Mouse (Mus musculus) bone marrow macrophage, adult 2 months (primary cell): ENCODE data around the gene Prkcb.

ENCODE experiments used
- CTCF ChIP-seq: IDR thresholded peaks from 2 replicates; pipeline ENCODE4 v1.5.1; 2012; ENCODE audit warnings: low read depth, mild to moderate bottlenecking, low read length, moderate library complexity
- POLR2A ChIP-seq: IDR thresholded peaks from 2 replicates; pipeline ENCODE4 v1.6.1; 2012; ENCODE audit warnings: mild to moderate bottlenecking, low read depth, low read length, borderline replicate concordance

- TF ChIP-seq POLR2A, result no peak
- TF ChIP-seq CTCF, result no peak
These were observed 126.8 kb downstream of the Prkcb start for GRCm38 (mm10) chr7:122415387-122415786.
